Mouse (Mus musculus) cortical plate, adult 2 months (tissue): ENCODE measurements around the gene Spag8. TPM values are rescaled to one million over a fixed set of nuclear protein-coding genes. Genes with fewer than 3 reads are reported as not detected.
A peak's percentile ranks its signal among the peaks of the same experiment; 100 is the strongest.

Experiments
- H3K27ac ChIP-seq: fragments of 200-500 bp; 2 replicates; pipeline ENCODE4 v1.5.1; 2012; ENCODE audit warnings: low read length, control low read depth, inconsistent platforms; ENCODE audit not compliant: insufficient read depth
- H3K4me1 ChIP-seq: fragments of 200-500 bp; 2 replicates; pipeline ENCODE4 v1.6.1; 2011; ENCODE audit warnings: low read length; ENCODE audit not compliant: control insufficient read depth, insufficient read depth
- H3K4me3 ChIP-seq: fragments of 200-500 bp; 2 replicates; pipeline ENCODE4 v1.5.1; 2011; ENCODE audit warnings: mild to moderate bottlenecking, low read length, control low read depth; ENCODE audit not compliant: insufficient read depth
- CTCF ChIP-seq: fragments of 200-500 bp; IDR thresholded peaks from 2 replicates; pipeline ENCODE4 v1.5.1; 2011; ENCODE audit warnings: mild to moderate bottlenecking, control low read depth, low read length; ENCODE audit not compliant: insufficient read depth; ENCODE audit errors: extremely low read depth
- POLR2A ChIP-seq: fragments of 200-500 bp; IDR thresholded peaks from 2 replicates; pipeline ENCODE4 v1.6.1; 2011; ENCODE audit warnings: mild to moderate bottlenecking, low read length, control low read depth; ENCODE audit not compliant: insufficient read depth; ENCODE audit errors: extremely low read depth
- polyA plus RNA-seq: library from polyadenylated mRNA; depleted of rRNA; stranded (reverse); fragments of >200 nt; gene quantifications from 2 replicates; pipeline ENCODE4 v1.2.3, GENCODE M21; 2012

Spag8 gene
- polyA plus RNA-seq, 1 experiment = 2.3 TPM

DNA sequence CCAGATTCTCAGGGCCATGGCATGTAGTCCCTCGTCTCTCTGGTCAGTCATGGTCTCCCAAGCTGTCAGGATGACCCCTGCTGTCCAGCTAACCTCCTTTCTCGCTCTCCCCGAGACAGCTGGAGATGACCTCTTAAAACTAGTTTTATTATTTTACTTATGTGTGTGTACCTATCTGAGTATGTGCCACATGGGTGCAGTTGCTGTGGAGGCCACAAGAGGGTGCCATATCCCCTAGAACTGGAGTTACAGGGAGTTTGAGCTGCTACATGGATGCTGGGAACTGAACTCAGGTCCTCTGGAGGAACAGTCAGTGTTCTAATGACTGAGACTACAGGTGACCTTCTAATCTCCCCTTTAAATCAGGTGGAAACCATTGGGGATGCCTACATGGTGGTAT is 3.6 kb downstream of the Spag8 start:
- Histone ChIP-seq H3K4me3 (no peak overlapping the region), H3K4me1 (no peaks in the 10 kb centered on the region), H3K27ac (no peak overlapping the region)
- TF ChIP-seq CTCF (0 out of 2 replicates have a peak, but pooled peaks have one; percentile 5), POLR2A (no peak)

GRCm38 (mm10) chr4:43640491-43640890 is 12.9 kb downstream of the Spag8 start:
- Histone ChIP-seq H3K4me1 (no peaks in the 10 kb centered on the region), H3K27ac (no peak overlapping the region), H3K4me3 (no peak overlapping the region)
- TF ChIP-seq POLR2A = no peak
- TF ChIP-seq CTCF = no peak

- TF ChIP-seq POLR2A (no peak), CTCF (no peak)
- Histone ChIP-seq H3K4me1 (no peaks in the 10 kb centered on the region), H3K4me3 (no peak overlapping the region), H3K27ac (no peak overlapping the region)
Measured at GRCm38 (mm10) chr4:43640076-43640475, 13.3 kb downstream of the Spag8 start.

GRCm38 (mm10) chr4:43636751-43637150 is 16.6 kb downstream of the Spag8 start:
- Histone ChIP-seq H3K4me3 (no peak overlapping the region), H3K4me1 (no peaks in the 10 kb centered on the region), H3K27ac (no peak overlapping the region)
- TF ChIP-seq CTCF (no peak), POLR2A (no peak)

DNA sequence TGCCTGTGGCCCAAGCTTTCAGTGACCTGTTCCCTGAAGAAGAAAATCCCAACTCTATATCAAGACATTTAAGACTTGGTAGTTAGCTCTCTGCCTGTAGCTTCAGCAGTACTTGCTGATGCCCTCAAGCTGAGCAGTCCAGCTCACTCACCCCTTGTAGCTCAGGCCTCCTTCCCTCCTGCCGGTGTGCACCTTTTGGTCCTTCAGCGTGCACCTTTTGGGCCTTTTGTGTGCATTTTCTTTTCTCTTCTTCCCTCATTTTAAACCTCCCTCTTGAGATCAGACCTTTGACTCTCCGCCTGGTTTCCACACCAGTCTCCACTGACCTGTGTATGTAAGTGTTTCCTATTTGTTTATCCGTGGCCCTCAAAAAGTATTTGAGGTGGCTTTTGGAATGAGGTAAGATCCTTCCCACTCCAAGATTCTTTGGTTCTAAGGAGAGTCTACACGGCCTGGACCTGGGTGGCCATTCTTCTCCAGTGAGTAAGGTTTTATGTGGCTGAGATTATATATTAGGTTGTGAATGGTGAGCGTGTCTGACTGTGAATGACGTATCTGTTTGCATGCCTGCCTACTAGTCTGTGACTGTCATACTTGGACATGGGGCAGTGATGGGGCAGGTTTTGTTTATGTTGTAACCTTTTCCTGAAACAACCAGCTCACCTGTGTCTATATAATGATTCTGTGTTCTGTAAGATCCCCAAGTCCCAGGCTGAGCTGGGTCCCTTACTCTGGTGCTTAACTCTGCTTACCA is 18.6 kb downstream of the Spag8 start:
- TF ChIP-seq POLR2A = no peak
- TF ChIP-seq CTCF = no peak
- no peak overlapping the region for H3K4me3 ChIP-seq
- H3K4me1 ChIP-seq = no peaks in the 10 kb centered on the region
- no peak overlapping the region for H3K27ac ChIP-seq

DNA sequence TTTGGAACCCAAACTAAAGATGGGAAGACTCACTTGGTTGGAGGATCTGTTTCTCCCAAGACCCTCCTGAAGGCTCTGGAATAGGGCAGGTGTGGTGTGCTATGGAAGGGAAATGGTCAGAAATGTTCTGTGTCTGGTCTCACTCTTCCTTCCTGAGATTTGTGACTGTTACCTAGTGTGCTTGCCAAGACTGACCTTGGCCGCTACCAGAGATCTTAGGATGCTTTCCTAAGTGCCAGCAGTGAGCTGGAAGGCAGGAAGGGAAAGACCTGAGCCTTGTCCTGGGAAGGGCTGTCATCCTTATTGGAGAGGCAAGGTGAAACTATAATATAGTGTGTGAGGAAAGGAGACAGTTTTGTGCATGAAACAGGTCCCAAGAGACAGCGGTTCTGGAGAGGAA is 19.7 kb downstream of the Spag8 start:
- no peak overlapping the region for H3K4me3 ChIP-seq
- H3K27ac ChIP-seq = no peak overlapping the region
- no peak for TF ChIP-seq POLR2A
- TF ChIP-seq CTCF = no peak
- H3K4me1 ChIP-seq = no peaks in the 10 kb centered on the region

GRCm38 (mm10) chr4:43633296-43633695 is 20.1 kb downstream of the Spag8 start:
- TF ChIP-seq POLR2A = no peak
- TF ChIP-seq CTCF = no peak
- H3K27ac ChIP-seq = no peak overlapping the region
- H3K4me1 ChIP-seq = no peaks in the 10 kb centered on the region
- H3K4me3 ChIP-seq = no peak overlapping the region

GRCm38 (mm10) chr4:43631956-43632920 is 21.2 kb downstream of the Spag8 start:
- no peak for TF ChIP-seq CTCF
- no peak for TF ChIP-seq POLR2A
- no peak overlapping the region for H3K27ac ChIP-seq
- H3K4me3 ChIP-seq = peak overlapping the region; percentile 83
- H3K4me1 ChIP-seq = no peaks in the 10 kb centered on the region

DNA sequence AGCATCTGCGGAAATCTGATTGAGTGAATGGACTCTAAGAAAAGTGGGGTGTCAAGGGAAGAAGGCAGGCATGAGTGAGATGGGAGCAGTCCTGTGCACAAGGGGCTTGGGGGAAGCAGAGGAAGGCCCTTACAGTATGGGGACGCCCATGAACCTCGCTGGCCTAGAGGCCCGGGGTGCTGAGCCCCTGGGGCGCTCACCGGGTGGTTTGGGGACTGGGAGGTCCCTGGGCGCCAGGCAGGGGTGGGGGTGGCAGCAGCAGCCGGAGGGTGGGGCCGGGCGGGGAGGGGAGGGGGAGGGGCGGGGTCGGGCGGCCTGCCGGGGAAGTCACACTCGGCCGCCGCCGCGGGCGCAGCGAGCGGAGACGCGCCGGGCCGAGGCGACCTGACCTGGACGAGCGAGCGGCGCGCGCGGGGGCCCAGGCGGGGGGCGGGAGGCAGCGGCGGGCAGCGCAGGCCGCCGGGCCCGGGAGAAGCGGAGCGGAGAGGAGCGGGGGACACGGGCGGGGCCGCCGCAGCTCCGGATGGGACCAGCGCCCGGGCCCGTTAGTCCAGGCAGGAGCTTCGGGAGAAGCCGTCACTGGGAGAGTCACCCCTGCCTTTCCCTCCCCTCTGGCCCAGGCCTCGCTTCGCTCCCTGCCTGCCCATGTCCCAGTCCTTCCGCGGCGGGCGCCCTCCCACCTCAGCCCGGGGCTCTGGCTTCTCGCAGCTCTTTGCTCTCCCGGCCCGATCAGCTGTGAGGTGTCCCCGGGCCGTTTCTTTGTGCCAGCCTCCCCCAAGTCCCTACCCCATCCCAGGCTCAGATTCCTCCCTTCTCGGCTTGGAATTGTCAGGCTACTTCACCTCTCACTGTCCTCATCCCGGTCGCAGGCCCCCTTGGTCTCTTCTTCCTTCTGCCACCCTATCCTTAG is 22.1 kb downstream of the Spag8 start, which contains the start of gene Npr2:
Gene Npr2 (plus strand): TSS at position 890 of the 910 bp plus-strand sequence.
- no peak for TF ChIP-seq CTCF
- no peak for TF ChIP-seq POLR2A
- peak within 1 kb of the TSS; percentile 83 for H3K4me3 ChIP-seq
- no peaks in the 10 kb centered on the region for H3K4me1 ChIP-seq
- H3K27ac ChIP-seq = peak within 1 kb of the TSS; percentile 82; the same call in 1 of the 2 replicates
